Mouse (Mus musculus) heart, adult 8-10 months (tissue): Measurements from ENCODE around the gene Fcgr3. TPM values are rescaled to one million over a fixed set of nuclear protein-coding genes. Genes with fewer than 3 reads are reported as not detected.
"Not testable (repeated sequence)": the region's sequence is repeated elsewhere in the genome, so short reads cannot be mapped to it uniquely, and the experiment has no call there.

Source experiments
- DNase-seq: peaks from one replicate; pipeline ENCODE4 v3.0.0; 2022; ENCODE audit warnings: low spot score
- total RNA-seq, 4 experiments: library from RNA; stranded (reverse); gene quantifications; 2 replicates each; pipeline ENCODE4 v1.2.4; 2022

Gene Fcgr3
- total RNA-seq, 4 experiments from 2014 or later: 7.8 to 13.7 (median 9.7) TPM

DNA sequence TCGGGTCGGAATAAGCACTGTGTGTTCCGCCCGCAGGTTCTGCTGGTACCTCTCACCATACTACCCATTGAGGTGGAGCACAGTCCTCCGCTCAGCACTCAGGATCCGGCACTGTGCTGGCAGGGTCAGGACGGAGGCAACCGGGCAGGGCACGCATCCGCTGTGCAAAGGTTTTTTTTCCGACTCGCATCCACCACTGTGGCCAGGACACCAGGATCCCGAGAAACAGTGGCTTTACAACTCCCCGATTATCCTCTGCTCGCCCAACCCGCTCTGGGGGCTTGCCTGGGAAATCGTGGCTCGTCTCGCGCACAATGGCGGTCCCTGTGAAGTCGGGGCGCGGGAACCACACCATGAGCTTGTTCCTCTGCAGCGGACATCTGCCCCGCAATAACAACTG is 21.0 kb upstream of the Fcgr3 start:
- DNase-seq: no peak

DNA sequence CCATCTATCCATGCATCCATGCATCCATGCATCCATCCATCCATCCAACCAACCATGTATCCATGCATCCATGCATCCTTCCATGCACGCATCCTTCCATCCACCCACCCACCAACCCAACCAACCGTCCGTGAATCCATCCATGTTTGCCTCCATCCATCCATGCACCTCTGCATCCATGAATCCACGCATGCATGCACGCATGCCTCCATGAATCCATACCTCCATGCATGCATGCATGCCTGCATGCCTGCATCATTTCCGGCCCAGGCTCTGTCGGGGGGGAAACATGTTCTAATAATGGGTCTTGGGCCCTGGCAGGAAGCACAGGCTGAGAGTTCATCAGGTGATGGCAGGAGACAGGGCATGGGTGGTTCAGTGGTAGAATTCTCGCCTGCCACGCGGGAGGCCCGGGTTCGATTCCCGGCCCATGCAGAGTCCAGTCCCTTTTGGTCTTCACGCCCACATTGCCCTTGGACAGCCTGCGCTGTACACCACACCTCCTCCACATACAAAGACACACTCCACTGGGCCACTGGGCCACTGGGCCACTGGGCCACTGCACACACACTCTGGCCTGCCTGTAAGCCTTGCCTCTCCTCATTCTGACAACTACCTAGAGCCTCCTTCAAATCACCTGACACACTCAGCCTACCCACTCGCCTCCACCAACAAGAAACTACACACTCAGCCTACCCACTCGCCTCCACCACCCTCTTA is 16.9 kb upstream of the Fcgr3 start:
- DNase-seq: not testable (repeated sequence)

DNA sequence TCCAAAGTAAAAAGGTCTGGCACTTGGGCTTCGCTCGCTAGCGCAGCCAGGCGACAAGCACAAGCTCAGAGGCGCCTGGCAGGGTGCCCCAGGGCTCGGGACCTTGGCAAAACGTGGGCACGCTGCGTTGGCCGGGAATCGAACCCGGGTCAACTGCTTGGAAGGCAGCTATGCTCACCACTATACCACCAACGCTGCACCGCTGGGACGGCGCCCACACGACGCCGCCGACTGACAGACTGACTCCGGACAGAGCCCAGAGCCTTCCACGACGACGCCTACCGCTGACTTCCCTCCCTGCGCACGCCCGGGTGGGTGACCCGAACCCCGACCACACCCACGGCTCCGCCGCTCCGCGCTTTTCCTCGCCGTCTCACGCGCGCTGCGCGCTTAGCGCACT is 15.1 kb upstream of the Fcgr3 start:
- not testable (repeated sequence) for DNase-seq

DNA sequence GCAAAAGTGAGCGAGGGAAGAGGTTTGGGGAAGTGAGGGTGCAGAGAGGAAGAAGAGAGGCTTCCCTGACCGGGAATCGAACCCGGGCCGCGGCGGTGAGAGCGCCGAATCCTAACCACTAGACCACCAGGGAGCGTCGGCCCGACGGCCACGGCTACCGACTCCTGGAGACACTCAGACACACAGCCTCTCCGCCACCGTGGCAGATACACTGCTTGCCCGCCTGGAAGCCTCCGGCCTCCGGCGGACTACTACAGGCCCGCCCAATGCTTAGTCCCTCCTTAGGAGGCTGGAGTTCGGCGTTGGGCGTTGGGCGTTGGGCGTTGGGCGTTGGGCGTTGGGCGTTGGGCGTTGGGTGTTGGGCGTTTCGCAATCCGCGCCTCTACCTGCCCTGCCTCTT is 14.6 kb upstream of the Fcgr3 start:
- not testable (repeated sequence) for DNase-seq

DNA sequence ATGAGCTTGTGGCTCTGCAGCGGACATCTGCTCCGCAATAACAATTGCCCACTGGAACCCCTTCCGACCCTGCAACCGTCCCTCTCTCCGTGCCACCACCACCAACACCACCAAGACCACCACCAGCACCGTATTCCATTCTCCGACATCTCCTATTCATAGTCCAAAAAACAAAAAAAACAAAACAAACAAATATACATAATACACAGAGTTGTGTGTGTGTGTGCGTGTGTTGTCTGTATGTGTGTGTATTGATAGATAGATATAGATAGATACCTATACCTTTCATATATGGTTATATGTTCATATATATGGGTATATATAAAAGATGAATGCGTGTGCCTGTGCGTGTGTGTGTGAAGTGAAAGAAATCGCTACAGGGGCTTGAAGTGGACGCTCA is 13.7 kb upstream of the Fcgr3 start:
- DNase-seq: not testable (repeated sequence)

DNA sequence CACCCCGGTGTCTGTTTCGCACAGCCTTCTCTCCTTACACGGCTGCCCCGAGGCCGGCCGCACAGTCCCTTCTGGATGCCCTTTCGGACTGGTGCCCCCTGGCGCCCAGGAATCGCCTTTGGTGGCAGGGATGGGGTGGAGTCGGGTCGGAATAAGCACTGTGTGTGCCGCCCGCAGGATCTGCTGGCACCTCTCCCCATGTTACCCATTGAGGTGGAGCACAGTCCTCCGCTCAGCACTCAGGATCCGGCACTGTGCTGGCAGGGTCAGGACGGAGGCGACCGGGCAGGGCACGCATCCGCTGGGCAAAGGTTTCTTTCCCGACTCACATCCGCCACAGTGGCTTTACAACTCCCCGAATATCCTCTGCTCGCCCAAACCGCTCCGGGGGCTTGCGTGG is 13.2 kb upstream of the Fcgr3 start:
- peak; percentile 28 for DNase-seq

DNA sequence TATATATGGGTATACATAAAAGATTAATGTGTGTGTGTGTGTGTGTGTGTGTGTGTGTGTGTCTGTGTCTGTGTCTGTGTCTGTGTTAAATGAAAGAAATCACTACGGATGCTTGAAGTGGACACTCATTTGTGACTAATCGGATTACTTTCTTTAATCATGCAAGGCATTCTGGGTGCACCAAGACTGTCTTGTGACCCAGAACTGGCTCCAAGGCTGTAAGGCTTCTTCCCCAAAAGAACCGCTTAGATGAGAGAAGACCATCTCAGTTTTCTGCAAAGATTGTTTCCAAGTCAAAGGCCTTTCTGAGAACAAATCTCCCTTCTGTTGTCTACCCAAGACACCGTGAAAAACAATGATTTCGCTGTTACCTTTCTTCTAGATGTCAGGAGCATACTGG is 12.5 kb upstream of the Fcgr3 start:
- not testable (repeated sequence) for DNase-seq

DNA sequence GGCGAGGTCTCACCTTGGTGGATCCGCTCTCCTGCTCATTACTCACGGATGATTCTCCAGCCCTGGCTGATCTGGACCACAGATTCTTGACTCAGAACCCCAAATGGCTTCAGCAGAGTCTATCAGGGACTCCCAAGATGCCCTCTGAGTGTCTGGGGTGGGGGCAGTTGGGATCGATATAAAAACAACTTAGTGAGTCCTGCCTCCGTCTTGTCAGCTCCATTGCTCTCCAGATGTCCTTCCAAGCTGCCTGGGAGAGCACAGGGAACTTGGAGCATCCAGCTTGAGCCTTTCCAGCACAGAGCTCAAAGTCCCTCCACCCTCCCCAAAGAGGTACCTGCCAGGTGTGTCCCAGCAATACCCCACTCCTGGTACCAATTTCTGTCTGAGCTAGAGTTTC is 11.4 kb upstream of the Fcgr3 start:
- DNase-seq: not testable (repeated sequence)

DNA sequence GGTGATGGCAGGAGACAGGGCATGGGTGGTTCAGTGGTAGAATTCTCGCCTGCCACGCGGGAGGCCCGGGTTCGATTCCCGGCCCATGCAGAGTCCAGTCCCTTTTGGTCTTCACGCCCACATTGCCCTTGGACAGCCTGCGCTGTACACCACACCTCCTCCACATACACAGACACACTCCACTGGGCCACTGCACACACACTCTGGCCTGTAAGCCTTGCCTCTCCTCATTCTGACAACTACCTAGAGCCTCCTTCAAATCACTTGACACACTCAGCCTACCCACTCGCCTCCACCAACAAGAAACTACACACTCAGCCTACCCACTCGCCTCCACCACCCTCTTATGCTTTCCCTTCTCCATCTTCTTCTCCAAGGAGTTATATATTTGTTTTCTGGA is 9.5 kb upstream of the Fcgr3 start:
- peak; percentile 51 for DNase-seq

DNA sequence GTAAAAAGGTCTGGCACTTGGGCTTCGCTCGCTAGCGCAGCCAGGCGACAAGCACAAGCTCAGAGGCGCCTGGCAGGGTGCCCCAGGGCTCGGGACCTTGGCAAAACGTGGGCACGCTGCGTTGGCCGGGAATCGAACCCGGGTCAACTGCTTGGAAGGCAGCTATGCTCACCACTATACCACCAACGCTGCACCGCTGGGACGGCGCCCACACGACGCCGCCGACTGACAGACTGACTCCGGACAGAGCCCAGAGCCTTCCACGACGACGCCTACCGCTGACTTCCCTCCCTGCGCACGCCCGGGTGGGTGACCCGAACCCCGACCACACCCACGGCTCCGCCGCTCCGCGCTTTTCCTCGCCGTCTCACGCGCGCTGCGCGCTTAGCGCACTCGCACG is 7.5 kb upstream of the Fcgr3 start:
- not testable (repeated sequence) for DNase-seq

DNA sequence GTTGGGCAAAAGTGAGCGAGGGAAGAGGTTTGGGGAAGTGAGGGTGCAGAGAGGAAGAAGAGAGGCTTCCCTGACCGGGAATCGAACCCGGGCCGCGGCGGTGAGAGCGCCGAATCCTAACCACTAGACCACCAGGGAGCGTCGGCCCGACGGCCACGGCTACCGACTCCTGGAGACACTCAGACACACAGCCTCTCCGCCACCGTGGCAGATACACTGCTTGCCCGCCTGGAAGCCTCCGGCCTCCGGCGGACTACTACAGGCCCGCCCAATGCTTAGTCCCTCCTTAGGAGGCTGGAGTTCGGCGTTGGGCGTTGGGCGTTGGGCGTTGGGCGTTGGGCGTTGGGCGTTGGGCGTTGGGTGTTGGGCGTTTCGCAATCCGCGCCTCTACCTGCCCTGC is 7.0 kb upstream of the Fcgr3 start:
- DNase-seq: not testable (repeated sequence)

DNA sequence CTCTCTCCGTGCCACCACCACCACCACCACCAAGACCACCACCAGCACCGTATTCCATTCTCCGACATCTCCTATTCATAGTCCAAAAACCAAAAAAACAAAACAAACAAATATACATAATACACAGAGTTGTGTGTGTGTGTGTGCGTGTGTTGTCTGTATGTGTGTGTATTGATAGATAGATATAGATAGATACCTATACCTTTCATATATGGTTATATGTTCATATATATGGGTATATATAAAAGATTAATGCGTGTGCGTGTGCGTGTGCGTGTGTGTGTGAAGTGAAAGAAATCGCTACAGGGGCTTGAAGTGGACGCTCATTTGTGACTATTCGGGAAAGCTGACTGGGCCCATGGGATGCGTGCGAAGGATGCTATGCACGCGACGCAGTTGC is 6.1 kb upstream of the Fcgr3 start:
- DNase-seq: not testable (repeated sequence)

DNA sequence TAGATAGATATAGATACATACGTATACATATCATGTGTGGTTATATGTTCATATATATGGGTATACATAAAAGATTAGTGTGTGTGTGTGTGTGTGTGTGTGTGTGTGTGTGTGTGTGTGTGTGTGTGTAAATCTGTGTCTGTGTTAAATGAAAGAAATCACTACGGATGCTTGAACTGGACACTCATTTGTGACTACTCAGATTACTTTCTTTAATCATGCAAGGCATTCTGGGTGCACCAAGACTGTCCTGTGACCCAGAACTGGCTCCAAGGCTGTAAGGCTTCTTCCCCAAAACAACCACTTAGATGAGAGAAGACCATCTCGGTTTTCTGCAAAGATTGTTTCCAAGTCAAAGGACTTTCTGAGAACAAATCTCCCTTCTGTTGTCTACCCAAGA is 4.8 kb upstream of the Fcgr3 start:
- DNase-seq: not testable (repeated sequence)

DNA sequence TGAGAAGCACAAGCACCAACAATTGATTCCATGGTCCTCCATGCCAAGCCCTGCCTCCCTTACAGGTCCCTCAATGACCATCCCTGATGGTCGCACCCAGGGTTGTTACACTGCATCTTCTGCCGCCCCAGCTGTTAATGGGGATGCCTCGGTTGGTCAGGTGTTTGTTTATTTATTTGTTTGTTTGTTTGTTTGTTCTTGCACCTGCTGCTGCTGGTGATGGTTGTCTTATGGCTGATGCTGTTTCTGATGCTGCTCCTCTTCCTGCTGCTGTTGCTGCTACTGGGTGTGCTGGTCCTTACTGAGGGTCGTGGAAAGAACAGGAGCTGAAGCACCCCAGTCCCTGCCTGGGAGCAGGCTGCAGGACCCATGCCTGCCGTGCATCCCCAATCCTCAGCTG is 3.2 kb upstream of the Fcgr3 start:
- DNase-seq: not testable (repeated sequence)

DNA sequence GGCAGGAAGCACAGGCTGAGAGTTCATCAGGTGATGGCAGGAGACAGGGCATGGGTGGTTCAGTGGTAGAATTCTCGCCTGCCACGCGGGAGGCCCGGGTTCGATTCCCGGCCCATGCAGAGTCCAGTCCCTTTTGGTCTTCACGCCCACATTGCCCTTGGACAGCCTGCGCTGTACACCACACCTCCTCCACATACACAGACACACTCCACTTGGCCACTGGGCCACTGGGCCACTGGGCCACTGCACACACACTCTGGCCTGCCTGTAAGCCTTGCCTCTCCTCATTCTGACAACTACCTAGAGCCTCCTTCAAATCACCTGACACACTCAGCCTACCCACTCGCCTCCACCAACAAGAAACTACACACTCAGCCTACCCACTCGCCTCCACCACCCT is 1.8 kb upstream of the Fcgr3 start:
- not testable (repeated sequence) for DNase-seq

DNA sequence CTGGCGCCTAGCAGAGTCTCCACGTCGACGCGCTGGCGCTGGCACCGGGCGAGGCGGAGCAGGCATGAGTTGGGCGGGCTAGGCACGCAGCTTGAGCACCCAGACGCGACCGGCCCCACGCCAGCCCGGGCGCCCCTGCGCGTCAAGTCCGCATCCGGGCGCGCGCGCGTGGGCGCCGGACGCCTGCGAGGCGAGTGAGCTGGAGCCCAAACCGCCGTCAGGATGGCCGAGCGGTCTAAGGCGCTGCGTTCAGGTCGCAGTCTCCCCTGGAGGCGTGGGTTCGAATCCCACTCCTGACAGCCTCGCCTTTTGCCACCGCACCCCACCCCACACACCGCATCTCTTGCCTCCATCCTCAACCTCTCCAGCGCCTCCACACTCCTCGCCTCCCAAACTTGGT is 1.0 kb upstream of the Fcgr3 start:
- not testable (repeated sequence) for DNase-seq

DNA sequence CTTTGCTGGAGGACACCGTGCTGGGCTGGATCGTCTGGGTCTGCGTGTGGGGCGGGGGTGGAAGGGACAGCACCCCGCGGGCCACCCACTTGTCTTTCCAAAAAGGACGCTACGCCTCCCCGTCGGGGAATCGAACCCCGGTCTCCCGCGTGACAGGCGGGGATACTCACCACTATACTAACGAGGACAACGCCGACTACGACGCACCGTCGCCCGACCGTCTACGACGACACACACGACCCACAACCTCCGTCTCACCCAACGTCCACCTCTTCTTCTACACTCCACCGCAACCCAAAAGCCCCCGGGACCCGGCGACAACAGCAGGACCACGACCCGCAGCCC is 480 bp upstream of the Fcgr3 start:
- peak; percentile 66 for DNase-seq

DNA sequence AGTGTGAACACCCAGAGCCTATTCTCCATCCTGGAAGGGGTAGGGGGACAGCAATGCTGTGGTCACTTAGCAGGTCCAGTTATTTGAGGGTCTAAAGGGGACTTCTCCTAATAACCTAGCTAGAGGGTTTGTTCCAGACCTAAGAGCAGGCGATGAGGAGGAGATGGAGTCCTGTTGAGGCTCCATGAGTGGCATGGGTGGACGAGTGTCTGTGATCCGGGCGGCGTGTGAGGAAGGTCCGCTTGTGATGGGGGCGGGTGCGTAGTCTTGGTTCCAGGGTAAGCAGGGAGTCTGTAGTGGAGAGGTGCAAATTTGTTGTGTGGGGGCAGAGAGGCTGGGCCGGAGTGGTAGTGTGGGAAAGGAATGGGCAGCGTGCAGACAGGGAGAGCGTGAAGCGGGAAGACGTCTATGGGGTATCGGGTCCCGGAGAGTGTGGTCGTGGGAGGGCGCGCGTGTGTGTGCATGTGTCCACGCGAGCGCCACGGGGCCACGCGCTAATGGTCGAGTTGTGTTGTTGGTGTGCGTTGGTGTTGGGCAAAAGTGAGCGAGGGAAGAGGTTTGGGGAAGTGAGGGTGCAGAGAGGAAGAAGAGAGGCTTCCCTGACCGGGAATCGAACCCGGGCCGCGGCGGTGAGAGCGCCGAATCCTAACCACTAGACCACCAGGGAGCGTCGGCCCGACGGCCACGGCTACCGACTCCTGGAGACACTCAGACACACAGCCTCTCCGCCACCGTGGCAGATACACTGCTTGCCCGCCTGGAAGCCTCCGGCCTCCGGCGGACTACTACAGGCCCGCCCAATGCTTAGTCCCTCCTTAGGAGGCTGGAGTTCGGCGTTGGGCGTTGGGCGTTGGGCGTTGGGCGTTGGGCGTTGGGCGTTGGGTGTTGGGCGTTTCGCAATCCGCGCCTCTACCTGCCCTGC is 905 bp downstream of the Fcgr3 start:
- DNase-seq: peak; percentile 41

DNA sequence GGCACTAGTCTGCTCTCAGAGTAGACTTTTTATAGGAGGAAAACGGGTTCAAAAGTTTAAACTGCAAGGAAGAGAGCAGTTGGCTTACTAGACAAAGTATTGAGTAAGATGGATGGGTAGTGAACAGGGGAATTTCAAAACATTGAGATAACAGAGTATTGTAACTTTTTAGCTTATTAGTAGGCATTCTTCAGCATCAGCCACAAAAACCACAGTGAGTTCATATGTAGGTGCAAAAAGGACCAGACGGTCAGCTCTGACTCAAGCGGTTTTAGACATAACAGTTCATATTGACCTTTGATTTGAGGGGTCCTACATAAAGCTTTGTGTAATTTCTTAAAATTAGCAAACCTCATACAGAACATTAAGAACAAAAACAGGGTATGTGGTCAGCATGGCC is 3.2 kb downstream of the Fcgr3 start:
- no peak for DNase-seq

DNA sequence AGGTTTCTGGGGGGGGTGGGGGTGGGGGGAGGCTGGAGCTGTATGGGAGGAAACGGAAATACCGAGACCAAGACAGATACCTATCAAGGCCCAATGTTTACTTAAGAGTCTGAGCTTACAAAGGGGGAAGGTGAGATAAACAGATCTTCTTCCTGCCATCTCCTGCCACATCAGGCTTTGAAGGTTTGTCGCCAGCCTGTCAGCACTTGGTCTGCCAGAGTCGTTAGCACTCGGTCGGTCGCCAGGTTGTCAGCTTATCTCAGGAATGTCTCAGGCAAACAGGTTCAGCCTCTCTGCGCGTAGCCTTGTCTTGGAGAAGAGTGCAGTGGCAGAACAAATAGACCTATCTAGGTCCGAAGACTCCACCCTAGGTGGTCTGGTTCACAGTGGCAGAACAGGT is 4.3 kb downstream of the Fcgr3 start:
- no peak for DNase-seq

DNA sequence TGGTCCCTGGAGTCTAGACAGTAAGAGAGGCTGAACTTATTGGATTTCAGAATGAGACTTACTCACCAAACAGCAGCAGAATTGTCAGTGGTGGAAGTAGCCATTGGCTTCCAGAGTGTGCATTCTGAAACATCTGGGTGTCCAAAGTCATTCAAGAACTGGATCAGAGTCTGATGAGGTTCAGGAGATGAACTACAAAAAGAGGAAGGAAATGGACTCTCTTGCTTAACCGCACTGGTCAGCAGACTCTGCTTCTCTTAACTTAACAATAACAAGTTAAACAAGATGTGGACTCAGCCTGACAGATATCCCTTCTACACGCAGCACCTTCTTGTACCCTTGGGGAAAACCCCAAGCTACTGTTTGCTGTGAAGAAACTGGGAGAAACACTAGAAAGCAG is 5.5 kb downstream of the Fcgr3 start:
- peak; percentile 53 for DNase-seq

DNA sequence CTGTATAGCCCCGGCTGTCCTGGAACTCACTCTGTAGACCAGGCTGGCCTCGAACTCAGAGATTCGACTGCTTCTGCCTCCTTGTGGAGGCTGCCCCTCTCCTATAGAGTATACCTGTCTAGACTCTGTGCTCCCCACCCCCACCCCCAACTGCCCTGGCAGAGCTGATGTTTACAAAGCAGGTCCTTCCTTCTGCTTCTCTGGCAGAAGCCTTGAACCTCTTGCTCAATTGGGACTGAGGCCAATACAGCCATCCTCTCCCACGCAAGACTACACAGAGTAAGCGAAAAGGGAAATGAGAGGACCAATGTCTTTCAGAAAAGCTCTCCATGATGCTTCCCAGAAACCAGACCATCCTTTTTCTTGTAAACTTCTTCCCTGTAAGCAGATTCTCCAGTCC is 7.5 kb downstream of the Fcgr3 start:
- peak; percentile 40 for DNase-seq

DNA sequence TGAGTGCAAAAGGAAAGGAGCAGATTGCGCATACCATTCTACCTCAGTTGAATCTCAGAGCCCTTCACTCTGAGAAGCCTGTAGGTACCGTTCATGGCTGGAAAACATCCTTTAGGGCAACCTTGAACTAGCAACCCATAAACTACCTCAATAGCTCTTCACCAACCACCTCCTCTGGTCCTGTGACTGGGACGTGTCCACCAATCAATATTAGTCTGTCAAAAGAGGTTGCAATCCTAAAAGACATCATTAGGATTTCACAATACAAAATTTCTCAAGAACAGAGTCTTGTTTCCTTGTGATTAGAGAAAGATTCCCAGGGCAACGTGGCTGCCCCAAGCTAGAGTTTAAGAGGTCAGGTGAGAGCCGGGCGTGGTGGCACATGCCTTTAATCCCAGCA is 11.4 kb downstream of the Fcgr3 start:
- DNase-seq: no peak
